Mouse (Mus musculus): ENCODE measurements around the gene Il20rb.

DNA sequence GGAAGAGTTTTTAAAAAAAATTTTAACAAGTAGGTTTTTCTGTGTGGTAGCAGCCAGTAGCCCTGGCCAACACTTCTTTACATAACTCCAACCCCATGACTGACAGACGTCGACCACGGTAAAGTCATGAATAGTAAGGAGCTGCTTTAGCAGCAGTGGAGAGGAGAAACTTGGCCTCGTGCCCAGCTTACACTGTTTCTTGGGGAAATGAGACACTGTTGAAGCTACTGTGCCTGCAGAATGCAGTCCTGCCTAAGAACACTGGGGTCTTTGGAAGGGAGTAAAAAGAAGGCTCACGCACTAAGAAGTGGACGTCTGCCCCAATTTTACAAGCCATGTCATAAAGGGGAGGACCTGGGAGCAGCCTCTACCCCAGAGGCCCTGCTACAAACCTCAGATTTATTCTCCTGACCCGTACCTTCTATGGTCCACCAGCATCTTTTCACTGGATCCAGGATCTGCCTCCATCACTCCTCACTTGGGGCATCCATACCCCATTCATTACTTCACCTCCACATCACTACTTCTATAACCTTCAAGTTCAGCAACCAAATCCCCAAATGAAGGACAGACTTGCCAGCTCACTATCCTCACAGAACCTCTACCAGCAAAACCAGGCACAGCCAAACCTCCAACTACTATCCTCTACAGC lies 71.1 kb downstream of the Il20rb start:
- TF ChIP-seq POLR2A (IDR thresholded peaks at IDR 0.05; ENCODE audit: extremely low read depth, insufficient read depth, low read length) (no peak), CTCF (IDR thresholded peaks at IDR 0.05; ENCODE audit: low read depth, low read length) (no peak)
